In the genomic region with DNA sequence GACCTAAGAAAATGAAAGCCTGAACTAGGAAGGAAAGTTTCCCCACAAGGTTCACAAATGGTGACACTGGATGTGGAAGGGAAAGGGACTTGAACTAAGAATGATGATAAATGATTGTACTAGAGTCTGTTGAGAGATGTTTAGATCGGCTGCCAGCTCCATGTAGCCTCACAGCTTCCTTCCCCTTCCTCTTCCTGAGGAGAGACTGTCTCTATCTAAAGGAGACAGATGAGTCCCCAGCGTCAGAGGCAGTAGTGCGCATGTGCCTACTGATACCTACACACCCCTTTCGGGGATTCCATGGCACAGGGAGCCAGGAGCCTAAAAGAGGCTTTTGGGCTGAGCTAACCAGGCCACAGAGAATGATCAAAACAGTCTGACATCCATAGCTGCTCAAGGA, we compare ENCODE assay signal across 22 mouse cellular contexts. TPM values are rescaled to one million over a fixed set of nuclear protein-coding genes. Genes with fewer than 3 reads are reported as not detected.
DNase-seq lines count a peak whose midpoint lies in the region; ATAC-seq and TF ChIP-seq lines count a peak whose summit lies in the region.
"Had no signal": no experiment of that assay in that cellular context is flagged by ENCODE, and none has a peak within 500 bp of the region (broad histone marks: within the 10 kb centered on the region; RNA-seq: fewer than 3 reads in every experiment).

No protein-coding gene starts in this region.

- no peak for TF ChIP-seq POLR2A in lung, adult 2 months (IDR thresholded peaks at IDR 0.05; ENCODE audit: borderline replicate concordance, extremely low read depth, low read depth, low read length)

- no peaks in the 10 kb centered on the region for H3K36me3 ChIP-seq in lung, embryonic 14.5 days (ENCODE audit: insufficient read depth)
- no peaks in the 10 kb centered on the region for H3K36me3 ChIP-seq in G1E (replicated peaks)
- H3K36me3 ChIP-seq in liver, embryonic 15.5 days (replicated peaks) = no peaks in the 10 kb centered on the region
- no peaks in the 10 kb centered on the region for H3K36me3 ChIP-seq in kidney, embryonic 16.5 days (ENCODE audit: insufficient read depth, low read length)
- H3K36me3 ChIP-seq: neural tube, embryonic 15.5 days had no signal

- ATAC-seq in lung, embryonic 14.5 days (ENCODE audit: insufficient read depth) = no peak
- ATAC-seq in G1E (ENCODE audit: extremely low read depth, insufficient number of reproducible peaks, low FRiP score, poor library complexity, severe bottlenecking) = peak; percentile 12; the same call in 1 of the 2 replicates
- ATAC-seq in liver, embryonic 15.5 days (ENCODE audit: insufficient read depth) = no peak
- no peak for ATAC-seq in kidney, embryonic 16.5 days (ENCODE audit: low FRiP score, low TSS enrichment)

- H3K27me3 ChIP-seq in lung, embryonic 14.5 days (ENCODE audit: insufficient read depth, low read length) = no peaks in the 10 kb centered on the region
- no peaks in the 10 kb centered on the region for H3K27me3 ChIP-seq in G1E (ENCODE audit: insufficient read depth, low read length)
- H3K27me3 ChIP-seq in liver, embryonic 15.5 days = no peaks in the 10 kb centered on the region
- H3K27me3 ChIP-seq in kidney, embryonic 16.5 days (ENCODE audit: insufficient read depth, low read length) = no peaks in the 10 kb centered on the region; the same call in 1 of the 2 replicates
- H3K27me3 ChIP-seq: neural tube, embryonic 15.5 days had no signal

- H3K4me2 ChIP-seq in lung, embryonic 14.5 days = no peak overlapping the region
- peak overlapping the region; percentile 46 for H3K4me2 ChIP-seq in liver, embryonic 15.5 days
- H3K4me2 ChIP-seq in kidney, embryonic 16.5 days (replicated peaks; ENCODE audit: low read depth, low read length) = no peak overlapping the region
- H3K4me2 ChIP-seq: neural tube, embryonic 15.5 days had no signal

- TF ChIP-seq CTCF in lung, embryonic 14.5 days (IDR thresholded peaks at IDR 0.05; ENCODE audit: low read depth) = no peak
- TF ChIP-seq CTCF in lung, adult 2 months (IDR thresholded peaks at IDR 0.05; ENCODE audit: insufficient read depth, low read length) = no peak
- TF ChIP-seq CTCF in G1E (IDR thresholded peaks at IDR 0.05; ENCODE audit: low read depth, low read length) = no peak

- peak; percentile 37 for DNase-seq in lung, embryonic 14.5 days
- no peak for DNase-seq in lung, adult 2 months
- DNase-seq in G1E (ENCODE audit: low spot score) = peak; percentile 60
- peak; percentile 75 for DNase-seq in c-Kit-positive CD71-positive TER-119-positive erythroid progenitor cells, embryonic 14.5 days (ENCODE audit: low spot score)
- DNase-seq in layer of hippocampus, postnatal 36 days = no peak
- DNase-seq: adrenal gland, postnatal 10 days; B cell, adult 2 months; cerebellum, postnatal 10 days; gastrocnemius, postnatal 14 days; kidney, adult 2 months; retina, postnatal 1 day; thymus, postnatal 4 days had no signal

- H3K4me1 ChIP-seq in lung, embryonic 14.5 days (ENCODE audit: insufficient read depth) = no peaks in the 10 kb centered on the region
- H3K4me1 ChIP-seq in lung, adult 2 months (ENCODE audit: control insufficient read depth, insufficient read depth, low read length) = peaks cover 2% of the 10 kb centered on the region; the same call in 1 of the 2 replicates
- H3K4me1 ChIP-seq in G1E (ENCODE audit: insufficient read depth, low read depth, low read length) = peaks cover 36% of the 10 kb centered on the region
- H3K4me1 ChIP-seq in liver, embryonic 15.5 days (replicated peaks) = peaks cover 49% of the 10 kb centered on the region
- H3K4me1 ChIP-seq in kidney, embryonic 16.5 days (ENCODE audit: insufficient read depth, low read length) = peaks cover 8% of the 10 kb centered on the region

- no peaks in the 10 kb centered on the region for H3K9me3 ChIP-seq in lung, embryonic 14.5 days (ENCODE audit: low read depth, low read length)
- H3K9me3 ChIP-seq in G1E (replicated peaks) = no peaks in the 10 kb centered on the region
- H3K9me3 ChIP-seq in liver, embryonic 15.5 days (replicated peaks) = no peaks in the 10 kb centered on the region
- H3K9me3 ChIP-seq in kidney, embryonic 16.5 days (ENCODE audit: low read length) = no peaks in the 10 kb centered on the region
- H3K9me3 ChIP-seq: neural tube, embryonic 15.5 days had no signal

- no peak overlapping the region for H3K27ac ChIP-seq in lung, embryonic 14.5 days (ENCODE audit: low read depth)
- H3K27ac ChIP-seq in liver, embryonic 15.5 days (replicated peaks) = peak overlapping the region; percentile 95
- H3K27ac ChIP-seq in kidney, embryonic 16.5 days (ENCODE audit: low read length) = no peak overlapping the region
- H3K27ac ChIP-seq: neural tube, embryonic 15.5 days had no signal

- H3K4me3 ChIP-seq in lung, embryonic 14.5 days (ENCODE audit: low read depth, low read length) = no peak overlapping the region
- no peak overlapping the region for H3K4me3 ChIP-seq in lung, adult 2 months (replicated peaks; ENCODE audit: extremely low read depth, low read depth, low read length)
- H3K4me3 ChIP-seq in G1E (ENCODE audit: low read depth, low read length) = peak overlapping the region; percentile 6; the same call in 1 of the 2 replicates
- 0 out of 2 replicates have a peak overlapping the region, but pooled peaks have one; percentile 5 for H3K4me3 ChIP-seq in liver, embryonic 15.5 days (replicated peaks)
- H3K4me3 ChIP-seq in kidney, embryonic 16.5 days (ENCODE audit: low read length) = no peak overlapping the region
- H3K4me3 ChIP-seq: erythroblast, embryonic 14.5 days; neural tube, embryonic 15.5 days had no signal

- 55% methylated on average over 4 of the region's 4 CpGs for WGBS in lung, embryonic 14.5 days
- 31% methylated on average over 4 of the region's 4 CpGs for WGBS in lung, adult 2 months
- 18% methylated on average over 4 of the region's 4 CpGs for WGBS in liver, embryonic 15.5 days (ENCODE audit: insufficient replicate concordance)
- 75% methylated on average over 4 of the region's 4 CpGs for WGBS in kidney, embryonic 16.5 days

- H3K9ac ChIP-seq in lung, embryonic 14.5 days = no peak overlapping the region
- peak overlapping the region; percentile 46 for H3K9ac ChIP-seq in liver, embryonic 15.5 days
- H3K9ac ChIP-seq in kidney, embryonic 16.5 days (replicated peaks; ENCODE audit: low read length) = no peak overlapping the region
- H3K9ac ChIP-seq: neural tube, embryonic 15.5 days had no signal

RNA-seq across cellular contexts. Expression of a gene that starts 2.8 kb away (rescaled TPM):
- 29.0 and 32.6 TPM in 2 replicates for polyA plus RNA-seq in lung, embryonic 14.5 days (2014; fragmentation: Nextera tagmentation; extraction: Ambion mirVana)
- polyA plus RNA-seq in lung, adult 2 months (2012; rRNA removed) = 88.4 and 109 TPM in 2 replicates
- total RNA-seq in G1E (2014; fragmentation: Nextera tagmentation) (86.9 and 89.5 TPM in 2 replicates), G1E (2017) (14.6 and 16.3 TPM in 2 replicates)
- 57.2 and 68.1 TPM in 2 replicates for polyA plus RNA-seq in G1E (2012)
- polyA plus RNA-seq in liver, embryonic 15.5 days (2015; fragmentation: Nextera tagmentation; extraction: Ambion mirVana) = 15.3 and 15.6 TPM in 2 replicates
- total RNA-seq in layer of hippocampus, postnatal 36 days (2021) = 100 to 1,000 TPM; 189 to 211 TPM
- polyA plus RNA-seq in kidney, embryonic 16.5 days (2015; fragmentation: Nextera tagmentation; extraction: Ambion mirVana) = 23.2 and 23.7 TPM in 2 replicates

RNA-seq across cellular contexts. Expression of a gene that starts 24.8 kb away (rescaled TPM):
- 0.18 TPM in 1 of 2 replicates, not detected in the other for polyA plus RNA-seq in lung, embryonic 14.5 days (2014; fragmentation: Nextera tagmentation; extraction: Ambion mirVana)
- not detected in 2 replicates for polyA plus RNA-seq in lung, adult 2 months (2012; rRNA removed)
- not detected in 2 replicates for total RNA-seq in G1E (2014; fragmentation: Nextera tagmentation)
- total RNA-seq in G1E (2017) = not detected in 2 replicates
- not detected in 2 replicates for polyA plus RNA-seq in G1E (2012)
- not detected in 2 replicates for polyA plus RNA-seq in liver, embryonic 15.5 days (2015; fragmentation: Nextera tagmentation; extraction: Ambion mirVana)
- total RNA-seq in layer of hippocampus, postnatal 36 days (2021) = not detected
- not detected in 2 replicates for polyA plus RNA-seq in kidney, embryonic 16.5 days (2015; fragmentation: Nextera tagmentation; extraction: Ambion mirVana)
- total RNA-seq: adrenal gland, postnatal 10 days; gastrocnemius, postnatal 14 days; heart, adult 8-10 months; heart, postnatal 25 days; left cerebral cortex, adult 18-20 months had no signal
- polyA plus RNA-seq: erythroblast, embryonic 14.5 days; kidney, adult 2 months; large intestine, adult 2 months; limb, embryonic 11.5 days; neural tube, embryonic 15.5 days; small intestine, adult 2 months had no signal

Comparison
In these comparisons a context has a peak if more than half of its experiments do, and no peak if none do; other contexts are left out.
1. DNase-seq: peak in lung, embryonic 14.5 days (single experiment), G1E (single experiment) and c-Kit-positive CD71-positive TER-119-positive erythroid progenitor cells, embryonic 14.5 days (single experiment); none in lung, adult 2 months (single experiment) and layer of hippocampus, postnatal 36 days (0 of 2).
2. H3K4me3 ChIP-seq: peak in G1E (single experiment) and liver, embryonic 15.5 days (single experiment); none in lung, embryonic 14.5 days (single experiment), lung, adult 2 months (single experiment) and kidney, embryonic 16.5 days (single experiment).